Mouse (Mus musculus): Measurements from ENCODE around the gene Zdhhc21. TPM values are rescaled to one million over a fixed set of nuclear protein-coding genes. Genes with fewer than 3 reads are reported as not detected.

Zdhhc21 gene
- polyA plus RNA-seq, 2 experiments from 2014 or later: 12.0 to 12.1 TPM

DNA sequence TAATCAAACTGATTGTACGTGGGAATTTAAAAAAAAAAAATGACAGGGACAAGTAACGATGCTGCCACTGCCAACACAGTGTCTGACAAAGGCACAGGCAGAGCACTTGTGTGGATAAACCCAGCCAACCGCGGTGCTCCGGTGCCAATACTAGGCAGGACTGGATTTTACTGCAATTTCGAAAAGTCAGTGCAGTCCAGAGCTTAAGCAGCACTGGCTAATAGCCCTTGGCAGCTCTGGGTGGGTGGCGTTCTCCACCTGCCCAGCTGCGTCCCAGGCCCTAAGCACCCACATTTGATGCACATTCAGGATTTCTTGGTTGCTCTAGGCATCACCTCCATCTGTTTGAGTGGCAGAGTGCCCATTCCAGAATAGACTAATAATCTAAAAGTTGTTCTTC lies 3.6 kb upstream of the Zdhhc21 start:
- ATAC-seq: no peak

DNA sequence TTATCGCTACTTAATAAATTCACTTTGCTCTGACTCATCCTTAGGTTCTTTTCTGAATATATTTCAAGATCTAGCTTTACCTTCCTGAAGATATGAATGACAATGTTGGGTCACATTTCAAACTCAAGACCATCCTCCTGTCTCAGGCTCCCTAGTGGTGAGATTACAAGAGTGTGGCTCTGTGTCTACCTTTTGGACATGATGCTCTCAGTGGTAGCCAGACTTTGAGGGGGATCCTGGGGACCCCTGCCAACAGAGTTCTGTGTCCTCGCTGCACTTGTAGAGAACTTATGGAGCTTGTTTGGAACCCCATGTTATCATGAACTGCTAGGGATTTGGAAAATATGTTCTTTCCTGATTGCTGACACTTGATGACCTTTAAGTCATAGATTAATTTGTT lies 1.7 kb upstream of the Zdhhc21 start:
- ATAC-seq: no peak

DNA sequence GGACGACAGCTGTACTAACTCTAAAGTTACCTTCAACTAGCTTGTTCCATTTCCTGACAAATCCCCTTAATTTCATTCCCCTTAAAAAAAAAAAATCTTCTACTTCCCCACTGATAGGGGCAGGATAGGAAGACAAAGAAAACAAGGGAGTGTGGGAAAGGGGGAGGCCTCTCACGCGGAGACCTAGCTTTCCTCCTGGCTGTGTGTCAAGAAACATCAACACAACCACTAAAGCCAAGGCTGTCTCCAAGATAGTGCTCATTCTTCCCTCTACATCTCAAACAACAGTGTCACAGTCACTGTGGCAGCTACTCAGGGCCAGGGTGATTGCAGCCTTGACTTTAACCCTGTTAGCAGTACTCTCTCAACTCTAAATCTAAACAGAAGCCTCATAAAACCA lies 808 bp upstream of the Zdhhc21 start:
- ATAC-seq: no peak

DNA sequence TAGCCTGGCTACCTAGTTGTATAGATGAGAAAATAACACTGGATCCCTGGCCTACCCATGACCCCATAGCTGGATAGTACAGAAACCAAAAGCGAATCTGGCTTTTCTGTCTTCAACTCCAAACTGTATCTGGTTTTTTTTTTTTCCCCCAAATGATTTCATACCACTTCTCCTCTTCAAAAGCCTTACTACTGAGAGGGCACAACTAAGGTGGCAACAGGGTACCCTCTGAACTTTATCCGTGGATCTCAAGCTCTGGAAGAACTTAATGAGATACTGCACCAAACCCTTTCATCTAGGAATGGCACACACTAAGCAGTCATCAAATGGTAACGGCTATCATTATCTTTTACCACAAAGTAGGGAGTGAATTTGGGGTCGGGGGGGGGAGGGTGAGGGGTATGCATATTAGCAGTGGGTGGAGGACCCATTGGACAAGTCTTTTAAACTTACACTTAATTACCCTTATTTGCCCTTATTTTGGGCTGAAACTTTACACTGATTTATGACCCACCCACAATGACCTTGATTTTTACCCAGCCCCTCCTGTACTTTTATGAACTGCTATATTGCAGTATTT lies 1.2 kb downstream of the Zdhhc21 start:
- peak; percentile 23 for ATAC-seq

DNA sequence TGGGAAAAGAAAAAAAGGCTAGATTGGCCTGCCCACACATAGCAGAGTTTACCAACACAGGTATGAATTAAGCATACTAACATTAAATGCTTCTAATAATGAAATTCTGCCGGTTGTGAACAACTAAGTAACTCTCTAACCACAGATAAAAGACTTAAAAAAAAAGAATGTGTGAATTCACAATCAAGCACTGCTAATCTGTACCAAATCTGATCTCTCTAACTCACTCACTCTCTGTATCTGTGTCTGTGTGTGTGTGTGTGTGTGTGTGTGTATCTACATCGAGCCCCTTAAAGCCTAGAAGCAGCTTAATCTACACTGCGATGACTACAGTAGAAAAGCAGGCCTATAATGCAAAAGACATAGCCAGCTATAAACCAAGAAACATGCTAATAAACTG lies 2.8 kb downstream of the Zdhhc21 start:
- no peak for ATAC-seq

DNA sequence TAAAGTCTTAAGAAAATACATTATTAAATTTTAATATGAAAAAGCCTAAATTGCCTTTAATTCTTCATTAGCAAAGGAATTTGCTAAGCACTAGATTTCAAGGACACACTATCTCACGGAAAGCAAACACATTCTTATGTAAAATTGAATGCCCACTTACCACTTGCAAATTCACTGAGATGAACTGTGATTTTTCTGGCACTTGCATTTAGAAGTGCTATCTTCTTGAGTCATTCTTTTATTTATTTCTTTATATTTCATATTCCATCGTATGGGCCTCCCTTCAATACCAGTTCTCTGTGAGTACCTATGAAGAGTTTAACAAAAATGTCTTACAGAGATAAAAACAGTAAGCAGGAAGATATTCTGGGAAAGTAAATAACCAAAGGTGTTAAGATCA lies 5.9 kb downstream of the Zdhhc21 start:
- ATAC-seq: no peak

DNA sequence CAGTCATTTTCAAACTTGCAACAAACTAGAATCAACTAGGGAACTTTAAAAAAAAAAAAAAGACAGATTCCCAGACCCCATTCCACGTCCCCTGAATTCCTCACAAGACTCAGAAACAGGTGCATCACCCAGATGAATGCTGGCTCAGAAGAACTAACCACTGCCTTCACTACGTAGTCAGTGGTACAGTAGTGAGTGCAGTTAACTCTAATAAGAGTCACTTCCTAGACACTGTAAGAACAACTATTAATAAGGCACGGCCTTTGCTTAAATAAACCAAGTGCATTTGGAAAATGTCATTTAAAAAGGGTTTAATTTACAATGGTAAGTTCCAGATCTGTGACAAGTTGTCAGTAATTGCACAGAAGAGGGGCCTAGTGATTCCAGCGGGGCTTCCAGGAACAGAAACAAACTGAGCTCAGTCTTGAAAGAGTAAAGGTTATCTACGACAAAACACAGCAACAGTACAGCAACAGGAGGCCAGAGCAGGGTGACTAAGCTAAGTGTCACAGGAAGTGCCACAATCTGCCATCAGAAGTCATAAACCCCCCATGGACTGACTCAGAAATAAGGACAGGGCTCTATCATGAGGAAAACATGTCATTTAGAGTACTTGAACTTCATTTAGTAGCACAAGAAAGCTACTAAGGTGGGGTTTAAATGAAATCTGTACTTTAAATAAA lies 11.1 kb downstream of the Zdhhc21 start:
- ATAC-seq: peak; percentile 88

DNA sequence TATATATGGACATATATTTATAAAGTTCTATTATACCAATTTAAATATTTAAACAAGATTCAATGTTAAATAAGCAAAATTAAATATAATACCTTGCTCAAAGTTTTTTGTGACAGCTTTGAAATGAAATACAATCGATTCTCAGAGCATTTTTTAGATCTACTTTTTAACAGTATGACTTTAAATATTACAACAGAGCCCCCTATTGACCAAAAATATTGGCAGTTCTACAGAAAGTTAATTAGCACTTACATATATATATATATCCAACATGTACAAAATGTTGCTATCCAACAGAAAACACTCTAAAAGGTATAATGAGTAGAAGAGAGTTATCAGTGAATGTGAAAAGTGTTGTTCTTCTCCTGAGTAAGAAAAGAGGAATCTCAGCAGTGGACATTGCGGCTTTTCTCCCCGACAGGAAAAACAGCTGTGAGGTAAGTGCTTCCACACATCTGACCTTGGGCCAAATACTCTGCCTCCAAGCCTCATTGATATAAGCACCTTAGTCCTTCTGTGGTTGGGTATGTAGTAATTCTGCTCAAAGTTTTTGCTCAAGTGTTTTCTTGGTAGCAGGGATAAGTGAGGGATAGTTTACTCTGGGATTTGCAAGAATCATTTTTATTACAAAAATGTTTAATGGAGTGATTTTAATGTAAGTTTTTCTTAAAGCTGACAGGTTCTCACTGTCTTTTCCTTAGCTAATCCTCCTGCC lies 22.1 kb downstream of the Zdhhc21 start:
- no peak for ATAC-seq

DNA sequence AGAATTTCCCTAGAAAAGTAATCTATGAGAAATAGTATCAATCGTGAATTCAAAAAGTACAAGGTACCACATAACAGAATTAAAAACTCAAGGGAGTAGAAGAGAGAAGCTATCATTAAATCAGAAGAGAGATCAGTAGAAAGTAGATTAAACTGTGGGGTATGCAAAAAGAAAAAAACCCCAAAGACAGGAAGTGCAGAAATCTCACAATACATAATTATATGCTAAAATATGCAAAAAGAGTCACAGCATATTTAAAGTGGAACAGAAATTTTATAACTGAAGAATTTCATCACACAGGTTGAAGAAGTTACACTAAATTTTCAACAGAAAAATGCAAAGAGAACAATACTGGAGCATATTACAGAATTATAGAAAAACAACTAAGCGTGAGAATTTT lies 28.6 kb downstream of the Zdhhc21 start:
- peak; percentile 55 for ATAC-seq

DNA sequence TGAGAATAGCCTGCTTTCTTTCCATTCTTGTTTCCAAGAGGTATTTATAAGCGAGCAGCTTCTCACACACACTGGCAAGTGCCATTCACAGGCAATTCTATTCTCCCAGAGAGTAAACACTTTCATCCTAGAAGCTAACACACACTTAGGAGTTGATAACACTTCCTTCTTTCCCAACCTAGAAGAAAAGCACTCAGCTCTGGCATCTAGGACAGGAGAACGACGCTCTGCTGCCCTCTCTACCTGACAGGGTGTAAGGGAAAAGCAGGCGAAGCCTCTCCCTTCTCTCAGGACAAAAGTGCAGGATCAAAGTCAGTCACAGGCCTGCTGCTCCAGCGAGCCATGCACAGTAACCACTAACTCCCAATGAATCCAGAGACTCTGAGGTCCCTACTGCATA lies 30.3 kb downstream of the Zdhhc21 start:
- no peak for ATAC-seq

DNA sequence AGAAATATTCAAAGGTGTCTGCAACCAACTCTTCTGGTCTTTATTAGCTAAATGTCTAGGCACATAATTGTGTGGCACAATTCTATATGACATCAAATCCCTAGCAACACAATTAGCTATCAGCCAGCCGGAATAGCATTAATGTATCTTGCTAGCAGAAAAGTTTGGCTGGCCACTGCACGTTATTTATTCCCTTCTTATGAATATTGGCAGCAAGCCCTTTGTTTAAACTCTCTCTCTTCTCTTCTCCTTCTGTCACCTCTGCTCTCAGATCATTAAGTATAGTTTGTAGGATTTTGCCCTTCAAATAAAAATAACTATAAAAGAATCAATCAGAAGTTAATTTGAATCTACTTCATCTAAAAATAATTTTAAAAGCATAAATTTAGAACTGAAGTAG lies 32.8 kb downstream of the Zdhhc21 start:
- ATAC-seq: no peak

DNA sequence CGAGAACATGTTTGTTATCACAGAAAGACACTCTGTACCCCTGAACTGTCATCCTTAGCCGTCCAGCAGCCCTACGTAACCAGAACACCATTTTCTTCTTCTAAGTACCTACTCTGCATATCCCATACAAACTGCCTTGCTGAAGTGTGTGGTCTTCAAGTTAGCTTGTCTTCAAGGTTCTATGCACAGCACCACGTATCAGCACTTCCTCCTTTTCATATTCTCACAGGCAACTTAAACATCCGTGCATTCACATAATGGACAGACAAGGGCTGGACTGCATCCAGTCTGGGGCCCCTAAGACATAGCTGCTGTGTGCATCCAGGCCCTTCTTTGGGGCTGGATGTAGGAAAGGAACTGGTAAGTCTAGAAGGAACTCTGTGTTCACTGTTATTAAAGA lies 41.9 kb downstream of the Zdhhc21 start:
- no peak for ATAC-seq

DNA sequence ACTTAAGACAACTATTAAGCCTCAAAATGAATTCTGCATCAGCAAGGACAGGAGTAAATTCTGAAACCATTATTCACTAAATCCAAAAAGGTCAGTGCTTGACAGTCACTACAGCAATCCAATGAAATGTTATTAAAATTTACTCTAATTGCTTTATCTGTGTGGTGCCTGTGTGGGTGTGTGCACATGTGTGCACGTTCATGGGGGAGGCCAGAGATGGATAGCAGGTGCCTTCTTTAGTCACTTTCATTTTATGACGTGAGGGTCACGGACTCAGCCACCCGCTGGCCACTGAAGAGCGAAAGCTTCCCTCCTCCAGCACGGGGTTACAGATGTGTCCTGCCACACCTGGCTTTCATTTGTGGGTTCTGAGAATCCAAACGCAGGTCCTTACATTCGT lies 43.4 kb downstream of the Zdhhc21 start:
- ATAC-seq: no peak

DNA sequence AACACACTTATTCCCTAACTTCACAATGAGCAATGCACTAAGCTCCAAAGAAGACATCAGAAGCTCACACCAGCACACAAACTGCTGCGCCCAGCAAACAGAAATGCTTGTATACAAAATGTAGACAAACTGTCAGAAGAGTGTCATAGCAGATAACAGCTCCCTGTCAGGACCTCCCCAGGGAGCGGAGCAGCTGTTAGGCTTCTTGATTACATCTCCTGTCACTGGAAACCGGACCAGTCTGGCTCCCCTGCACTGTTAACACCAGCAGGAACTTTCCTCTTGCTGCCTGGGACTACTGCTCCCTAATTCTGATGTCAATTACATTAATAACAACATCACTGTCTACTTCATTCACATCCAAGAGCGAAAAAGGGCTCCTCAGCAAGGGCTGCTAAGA lies 44.5 kb downstream of the Zdhhc21 start:
- ATAC-seq: no peak

DNA sequence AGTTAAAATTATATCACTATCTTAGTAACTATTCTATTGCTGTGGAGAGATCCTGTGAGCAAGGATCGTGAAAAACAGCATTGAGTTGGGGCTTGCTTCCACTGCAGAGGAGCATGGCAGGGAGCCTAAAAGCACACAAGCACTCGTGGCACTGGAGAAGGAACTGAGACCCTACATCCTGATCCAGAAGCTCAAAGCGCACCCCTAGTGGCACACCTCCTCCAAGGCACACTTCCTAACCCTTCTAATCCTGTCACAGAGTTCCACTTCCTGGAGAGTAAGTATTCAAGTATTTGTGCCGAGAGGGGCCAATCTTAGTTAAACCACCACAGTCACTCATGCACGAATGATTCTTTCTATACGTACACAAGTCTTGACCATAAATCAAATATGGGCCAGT lies 46.4 kb downstream of the Zdhhc21 start:
- ATAC-seq: no peak

DNA sequence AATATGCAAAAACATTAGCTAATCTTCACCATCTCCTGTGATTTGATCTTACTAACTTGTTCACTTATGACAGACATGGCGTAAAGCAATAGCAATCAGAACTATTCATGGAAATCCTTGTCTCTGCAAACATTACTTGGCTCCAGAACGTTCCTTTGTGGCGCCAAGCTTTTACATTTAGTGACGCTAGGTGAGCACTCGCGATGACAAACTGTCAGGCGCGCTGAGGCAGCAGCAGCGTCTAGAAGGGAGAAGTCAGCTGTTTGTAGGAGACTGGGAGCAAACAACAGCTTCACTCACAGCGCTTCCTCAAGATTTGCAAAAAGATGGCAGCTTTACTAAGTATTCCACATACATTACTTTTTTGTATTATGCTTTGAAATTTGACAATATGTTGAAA lies 51.9 kb downstream of the Zdhhc21 start:
- ATAC-seq: no peak

DNA sequence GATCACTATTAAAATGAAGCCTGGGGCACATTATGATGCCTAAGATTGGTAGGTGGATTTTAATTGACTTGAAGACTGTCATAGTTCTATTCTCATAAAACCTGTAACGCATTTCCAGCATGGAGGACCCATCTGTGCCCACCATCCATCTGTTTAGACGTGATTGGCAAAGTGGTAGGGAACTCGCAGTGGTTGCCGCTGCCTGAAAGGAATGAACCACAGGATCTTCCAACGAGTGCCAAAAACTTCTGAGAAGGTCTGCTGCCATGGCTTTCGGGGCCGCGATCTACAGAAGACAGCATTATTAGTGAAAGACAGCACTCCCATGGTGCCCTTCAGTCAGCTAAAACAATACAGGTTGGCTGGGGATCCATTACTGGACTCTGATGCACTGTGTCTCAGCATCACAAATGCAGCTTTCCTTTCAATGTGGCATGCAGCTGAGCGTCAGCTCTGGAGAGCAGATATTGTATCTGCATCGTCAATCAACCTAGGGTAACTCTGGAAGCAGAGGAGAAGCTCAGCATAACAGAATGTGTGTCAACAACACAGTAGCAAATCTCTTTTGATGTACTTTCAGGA lies 53.5 kb downstream of the Zdhhc21 start:
- ATAC-seq: no peak

DNA sequence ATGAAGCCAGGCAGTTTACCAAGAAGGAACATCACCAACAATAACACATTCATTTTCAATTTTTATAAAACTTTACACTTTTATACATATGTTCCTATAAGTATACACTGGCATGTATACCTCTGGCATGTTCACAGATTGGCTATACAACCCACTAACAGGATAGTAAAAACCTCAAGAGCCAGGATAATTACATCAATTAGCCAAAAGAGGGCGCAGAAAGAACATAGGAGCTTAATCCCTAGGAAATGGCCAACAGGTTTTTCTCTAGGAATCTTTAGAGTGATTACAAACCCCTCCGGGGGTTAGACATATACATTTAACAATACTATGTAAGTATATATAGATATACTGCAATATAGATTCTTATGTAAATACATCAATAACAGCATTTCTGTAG lies 55.7 kb downstream of the Zdhhc21 start:
- no peak for ATAC-seq

DNA sequence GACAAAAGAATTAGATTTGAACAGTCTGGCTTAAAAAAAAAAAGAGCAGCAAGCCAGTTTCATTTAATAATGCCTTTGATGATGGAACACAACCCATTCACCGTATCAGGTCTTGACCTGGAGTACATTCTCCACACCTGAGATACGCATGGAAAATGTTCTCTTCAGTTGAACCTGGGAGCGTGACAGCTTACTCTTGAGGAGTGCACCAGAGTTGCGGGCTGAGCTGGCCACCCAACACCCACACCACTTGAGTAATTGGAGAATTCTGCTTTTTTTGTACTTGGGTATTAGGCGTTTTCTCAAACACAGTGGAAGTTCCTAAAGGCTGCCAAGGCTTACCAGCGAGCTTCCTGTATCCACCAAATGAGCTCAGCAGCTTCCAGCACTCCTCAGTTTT lies 66.2 kb downstream of the Zdhhc21 start:
- no peak for ATAC-seq

DNA sequence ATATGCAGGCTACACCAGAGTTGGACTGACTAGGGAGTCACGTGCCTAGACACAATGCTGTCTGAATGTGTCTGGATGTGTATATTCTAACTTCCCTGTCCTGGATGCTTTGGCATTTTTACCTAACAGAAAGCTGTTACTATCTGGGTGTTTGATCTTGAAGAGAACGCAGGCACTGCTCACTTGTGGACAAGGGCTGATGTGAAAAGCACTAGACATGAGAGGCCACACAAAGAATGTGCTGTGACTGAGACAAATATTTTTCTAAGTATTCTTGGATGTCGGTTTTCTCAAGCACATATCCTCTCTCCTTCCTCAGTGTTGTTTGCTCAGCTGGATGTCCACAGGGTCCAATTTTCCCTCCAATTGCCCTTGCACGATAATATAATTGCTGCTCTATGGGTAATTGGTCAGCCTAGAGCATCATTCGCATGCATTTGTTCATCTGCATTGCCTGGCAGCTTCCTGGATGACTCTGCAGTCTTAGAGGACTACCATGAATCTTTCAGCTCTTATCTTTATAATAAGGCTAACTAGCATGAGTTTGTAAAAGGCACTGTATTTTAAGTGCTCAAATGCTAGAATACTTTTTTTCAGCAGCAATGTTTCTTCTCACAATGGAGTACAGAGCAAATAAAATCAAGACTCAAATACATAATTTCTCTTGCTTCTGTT lies 66.7 kb downstream of the Zdhhc21 start:
- no peak for ATAC-seq

DNA sequence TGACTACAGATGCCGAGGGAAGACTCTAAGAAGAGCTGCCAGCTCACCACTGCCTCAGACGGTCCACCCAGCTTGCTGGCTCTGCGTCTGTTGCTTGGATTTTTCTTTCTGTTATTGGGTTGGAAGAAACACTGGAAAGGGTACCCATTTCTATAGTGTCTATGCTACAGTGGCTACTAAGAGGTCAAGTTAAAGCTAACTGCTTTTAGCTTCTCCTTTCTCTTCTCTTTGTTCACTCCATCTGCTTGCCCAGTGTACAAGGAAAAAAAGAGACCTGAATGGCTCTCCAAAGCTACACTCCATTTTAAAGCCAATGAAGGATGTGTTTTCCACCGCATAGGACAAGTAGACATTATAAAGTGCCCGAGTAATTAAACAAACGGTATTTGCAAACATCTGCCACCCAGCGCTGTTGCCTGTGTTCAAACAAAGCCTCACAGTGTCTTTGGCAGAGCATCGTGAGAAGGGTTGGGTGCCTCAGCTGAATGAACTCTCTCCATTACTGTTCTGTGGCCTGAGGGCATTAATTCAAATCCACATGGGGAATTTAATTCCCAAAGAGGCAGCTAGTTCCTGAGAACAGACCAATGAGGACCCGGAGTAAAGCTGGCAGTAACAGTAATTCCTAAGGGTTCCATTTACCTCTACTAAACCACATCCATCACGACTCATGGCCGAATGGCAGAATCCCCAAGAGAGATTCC lies 94.1 kb downstream of the Zdhhc21 start:
- no peak for ATAC-seq

DNA sequence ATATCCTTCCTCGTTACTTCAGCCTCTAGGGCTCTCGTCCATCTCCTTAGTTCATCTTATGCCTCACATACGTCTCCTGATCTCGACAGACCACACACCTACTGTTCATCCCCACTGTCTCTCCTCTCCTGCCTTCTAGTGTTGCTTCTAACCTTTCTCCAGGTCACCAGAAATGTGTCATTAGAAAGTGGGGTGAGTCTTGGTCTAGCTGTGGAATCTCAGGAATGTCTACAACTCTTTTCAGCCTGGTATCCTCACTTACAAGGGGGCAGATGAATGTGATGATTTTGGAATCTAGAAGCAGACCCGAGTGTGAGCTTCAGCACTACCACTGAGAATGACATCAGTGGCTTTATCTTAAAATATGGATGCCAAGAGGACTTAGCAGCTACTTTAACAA lies 96.2 kb downstream of the Zdhhc21 start:
- ATAC-seq: no peak

All from CD4-positive, CD25-positive, alpha-beta regulatory T cell, adult 4 months (primary cell).